ENCODE assay signal across 22 mouse cellular contexts in the genomic region with DNA sequence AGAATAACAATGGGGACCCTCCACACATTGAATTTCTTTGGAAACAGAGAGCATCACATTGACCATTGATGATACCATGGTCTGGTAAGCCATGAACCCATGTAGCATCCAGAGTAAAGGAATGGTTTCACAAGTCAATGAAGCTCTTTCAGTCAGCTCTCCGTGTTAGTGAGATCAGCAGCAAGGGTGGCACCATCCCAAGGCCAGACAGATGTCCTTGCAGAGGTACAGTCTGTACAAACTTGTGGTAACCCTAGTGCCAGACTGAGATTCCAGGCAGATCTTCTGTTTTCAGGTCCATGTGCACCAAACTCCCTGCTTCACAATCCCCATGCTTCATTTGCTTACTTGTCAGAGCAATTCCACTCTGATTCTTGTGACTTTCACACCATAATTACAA. TPM values are rescaled to one million over a fixed set of nuclear protein-coding genes. Genes with fewer than 3 reads are reported as not detected.
DNase-seq lines count a peak whose midpoint lies in the region; ATAC-seq lines count a peak whose summit lies in the region.
"Had no signal": no experiment of that assay in that cellular context is flagged by ENCODE, and none has a peak within 500 bp of the region (broad histone marks: within the 10 kb centered on the region; RNA-seq: fewer than 3 reads in every experiment).

No protein-coding gene starts in this region.

- WGBS in forebrain, embryonic 12.5 days, result 77% methylated on average over 1 of the region's 1 CpGs

- no peak overlapping the region for H3K4me3 ChIP-seq in forebrain, embryonic 12.5 days (replicated peaks)
- H3K4me3 ChIP-seq: forebrain, embryonic 10.5 days; heart, adult 2 months; hindbrain, embryonic 12.5 days; hindbrain, embryonic 15.5 days had no signal

- H3K4me2 ChIP-seq in forebrain, embryonic 12.5 days, result no peak overlapping the region
- H3K4me2 ChIP-seq: heart, embryonic 11.5 days; hindbrain, embryonic 12.5 days; hindbrain, embryonic 15.5 days had no signal

- H3K36me3 ChIP-seq in forebrain, embryonic 12.5 days (replicated peaks), result no peaks in the 10 kb centered on the region
- H3K36me3 ChIP-seq: forebrain, embryonic 10.5 days; hindbrain, embryonic 12.5 days; hindbrain, embryonic 15.5 days had no signal

- no peak for ATAC-seq in forebrain, embryonic 12.5 days (ENCODE audit: low FRiP score)
- ATAC-seq: activated CD4-positive, CD25-positive, alpha-beta regulatory T cell, adult 4 months; forebrain, embryonic 14.5 days; intestine, postnatal 0 days had no signal

- H3K9ac ChIP-seq in forebrain, embryonic 12.5 days, result no peak overlapping the region
- H3K9ac ChIP-seq: hindbrain, embryonic 12.5 days; hindbrain, embryonic 15.5 days had no signal

- H3K27ac ChIP-seq in forebrain, embryonic 12.5 days, result no peak overlapping the region
- H3K27ac ChIP-seq: forebrain, embryonic 10.5 days; heart, adult 2 months; hindbrain, embryonic 12.5 days; hindbrain, embryonic 15.5 days had no signal

- H3K27me3 ChIP-seq in forebrain, embryonic 12.5 days, result no peaks in the 10 kb centered on the region
- H3K27me3 ChIP-seq: hindbrain, embryonic 12.5 days; hindbrain, embryonic 15.5 days had no signal

- no peaks in the 10 kb centered on the region for H3K9me3 ChIP-seq in forebrain, embryonic 12.5 days
- H3K9me3 ChIP-seq: forebrain, embryonic 10.5 days; hindbrain, embryonic 12.5 days; hindbrain, embryonic 15.5 days had no signal

- H3K4me1 ChIP-seq in forebrain, embryonic 12.5 days, result no peaks in the 10 kb centered on the region
- H3K4me1 ChIP-seq: forebrain, embryonic 10.5 days; hindbrain, embryonic 12.5 days; hindbrain, embryonic 15.5 days had no signal

- DNase-seq in adrenal gland, adult (ENCODE audit: inconsistent age in 2 of 2, low spot score in 1 of 2), result peak; percentile 77 to 89
- DNase-seq in adrenal gland, postnatal 4 days (ENCODE audit: low spot score in 2 of 2), result no peak
- peak; percentile 50 for DNase-seq in ovary, adult 18-20 months (ENCODE audit: low spot score)
- DNase-seq in ovary, postnatal 10 days (ENCODE audit: low spot score), result no peak
- DNase-seq in adrenal gland, adult 8-10 months, result peak; percentile 48
- peak; percentile 54 for DNase-seq in adrenal gland, postnatal 25 days
- DNase-seq in left cerebral cortex, adult 18-20 months (ENCODE audit: low spot score in 2 of 2), result no peak
- DNase-seq: cerebellum, adult 11-12 months; cerebellum, adult 8-10 months; cerebellum, postnatal 10 days; cerebellum, postnatal 36 days; gastrocnemius, postnatal 25 days; heart, adult 2 months had no signal

RNA-seq across cellular contexts. Expression of a gene that starts 7.7 kb away (rescaled TPM):
- 10 to 100 TPM; 28.3 to 28.9 TPM for total RNA-seq in adrenal gland, postnatal 4 days (2021)
- 10 to 100 TPM; 19.3 to 53.7 (median 29.3) TPM for total RNA-seq in adrenal gland, adult 8-10 months (2022)
- 38.3 and 41.9 TPM in 2 replicates for total RNA-seq in adrenal gland, postnatal 25 days (2021)
- 1 to 10 TPM; 6.6 to 8.0 TPM for total RNA-seq in left cerebral cortex, adult 18-20 months (2021)
- 11.6 and 11.8 TPM in 2 replicates for polyA plus RNA-seq in forebrain, embryonic 12.5 days (2016; fragmentation: Nextera tagmentation; extraction: Ambion mirVana)

RNA-seq across cellular contexts. Expression of a gene that starts 39.3 kb away (rescaled TPM):
- total RNA-seq in adrenal gland, postnatal 4 days (2021), result 1 to 10 TPM; 1.0 to 1.8 TPM
- total RNA-seq in adrenal gland, adult 8-10 months (2022), result under 1 TPM; 0.07 to 0.31 (median 0.14) TPM
- total RNA-seq in adrenal gland, postnatal 25 days (2021), result 0.27 TPM in 1 of 2 replicates, not detected in the other
- total RNA-seq in left cerebral cortex, adult 18-20 months (2021), result under 1 TPM; 0.12 to 0.14 TPM
- 0.14 and 0.26 TPM in 2 replicates for polyA plus RNA-seq in forebrain, embryonic 12.5 days (2016; fragmentation: Nextera tagmentation; extraction: Ambion mirVana)
- total RNA-seq: gastrocnemius, adult 8-10 months had no signal

Comparison
In these comparisons a context has a peak if more than half of its experiments do, and no peak if none do; other contexts are left out.
1. DNase-seq: peak in adrenal gland, adult (2 of 2), ovary, adult 18-20 months (single experiment), adrenal gland, adult 8-10 months (single experiment) and adrenal gland, postnatal 25 days (single experiment); none in adrenal gland, postnatal 4 days (0 of 2), ovary, postnatal 10 days (single experiment) and left cerebral cortex, adult 18-20 months (0 of 2).